Mouse (Mus musculus) bone marrow macrophage, adult 2 months (primary cell): ENCODE measurements around the gene Neurod2. TPM values are rescaled to one million over a fixed set of nuclear protein-coding genes. Genes with fewer than 3 reads are reported as not detected.

Source experiments
- H3K27ac ChIP-seq: 2 replicates; pipeline ENCODE4 v1.5.1; 2012; ENCODE audit warnings: low read depth, low read length; ENCODE audit not compliant: insufficient read depth
- H3K4me1 ChIP-seq: 2 replicates; pipeline ENCODE4 v1.6.1; 2012; ENCODE audit warnings: low read length; ENCODE audit not compliant: control insufficient read depth, insufficient read depth
- H3K4me3 ChIP-seq: 2 replicates; pipeline ENCODE4 v1.5.1; 2012; ENCODE audit warnings: mild to moderate bottlenecking, low read length, moderate library complexity; ENCODE audit not compliant: insufficient read depth
- CTCF ChIP-seq: IDR thresholded peaks from 2 replicates; pipeline ENCODE4 v1.5.1; 2012; ENCODE audit warnings: low read depth, mild to moderate bottlenecking, low read length, moderate library complexity
- POLR2A ChIP-seq: IDR thresholded peaks from 2 replicates; pipeline ENCODE4 v1.6.1; 2012; ENCODE audit warnings: mild to moderate bottlenecking, low read depth, low read length, borderline replicate concordance
- polyA plus RNA-seq: library from polyadenylated mRNA; stranded (reverse); fragments of >200 nt; gene quantifications from 2 replicates; pipeline ENCODE4 v1.2.4, GENCODE M21; 2012; ENCODE audit not compliant: missing spikeins, insufficient read depth, insufficient read length

Neurod2 gene
- polyA plus RNA-seq, 1 experiment, result not detected

- Histone ChIP-seq H3K4me1 (no peaks in the 10 kb centered on the region), H3K27ac (no peak overlapping the region), H3K4me3 (no peak overlapping the region)
- no peak for TF ChIP-seq CTCF
- TF ChIP-seq POLR2A, result no peak
Observed at GRCm38 (mm10) chr11:98319120-98319519, 10.3 kb downstream of the Neurod2 start.

- H3K27ac ChIP-seq, result no peak overlapping the region
- TF ChIP-seq CTCF, result no peak
- no peak for TF ChIP-seq POLR2A
- no peaks in the 10 kb centered on the region for H3K4me1 ChIP-seq
- no peak overlapping the region for H3K4me3 ChIP-seq
Observed at GRCm38 (mm10) chr11:98318421-98319116, 10.9 kb downstream of the Neurod2 start.

GRCm38 (mm10) chr11:98317479-98317878 lies 12.0 kb downstream of the Neurod2 start:
- Histone ChIP-seq H3K4me3 (no peak overlapping the region), H3K27ac (no peak overlapping the region), H3K4me1 (no peaks in the 10 kb centered on the region)
- TF ChIP-seq CTCF (no peak), POLR2A (no peak)

- TF ChIP-seq POLR2A (no peak), CTCF (no peak)
- no peak overlapping the region for H3K27ac ChIP-seq
- H3K4me3 ChIP-seq, result no peak overlapping the region
Observed at GRCm38 (mm10) chr11:98313790-98314323, 15.6 kb downstream of the Neurod2 start.

GRCm38 (mm10) chr11:98298484-98299205 lies 30.8 kb downstream of the Neurod2 start:
- TF ChIP-seq CTCF, result no peak
- TF ChIP-seq POLR2A, result no peak
- Histone ChIP-seq H3K4me1 (no peaks in the 10 kb centered on the region; the same call in 1 of the 2 replicates), H3K4me3 (no peak overlapping the region), H3K27ac (no peak overlapping the region)

More at GRCm38 (mm10) chr11:98313790-98314323, 15.6 kb downstream of the Neurod2 start:
- no peaks in the 10 kb centered on the region for H3K4me1 ChIP-seq

DNA sequence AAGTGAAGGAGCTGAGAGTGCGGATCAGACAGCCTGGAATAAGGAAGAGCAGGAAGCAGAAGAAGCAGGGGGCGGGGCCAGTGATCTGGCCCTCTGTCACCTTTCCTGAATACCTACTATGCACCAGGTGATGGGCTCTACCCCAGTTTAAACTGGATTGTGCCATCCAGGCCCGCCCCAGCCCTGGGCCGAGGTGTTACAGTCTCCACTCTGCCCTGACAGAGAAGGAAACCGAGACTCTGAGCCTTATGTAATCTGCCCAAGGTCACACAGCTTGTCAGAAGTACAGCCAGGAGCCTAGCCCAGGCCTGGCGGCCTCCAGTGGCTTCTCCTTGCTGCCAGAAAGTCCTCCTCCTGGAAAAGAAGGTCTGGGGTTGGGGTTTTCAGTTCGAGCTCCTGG lies 31.7 kb downstream of the Neurod2 start:
- Histone ChIP-seq H3K4me3 (no peak overlapping the region), H3K27ac (no peak overlapping the region), H3K4me1 (no peaks in the 10 kb centered on the region; the same call in 1 of the 2 replicates)
- TF ChIP-seq POLR2A, result no peak
- TF ChIP-seq CTCF, result no peak

- Histone ChIP-seq H3K27ac (no peak overlapping the region), H3K4me1 (no peaks in the 10 kb centered on the region; the same call in 1 of the 2 replicates), H3K4me3 (no peak overlapping the region)
- TF ChIP-seq CTCF (no peak), POLR2A (no peak)
Observed at GRCm38 (mm10) chr11:98296916-98297315, 32.5 kb downstream of the Neurod2 start.

- no peak overlapping the region for H3K4me3 ChIP-seq
- peak; percentile 44 for TF ChIP-seq CTCF
- TF ChIP-seq POLR2A, result no peak
- no peaks in the 10 kb centered on the region; the same call in 1 of the 2 replicates for H3K4me1 ChIP-seq
- H3K27ac ChIP-seq, result no peak overlapping the region
Observed at GRCm38 (mm10) chr11:98296277-98296676, 33.2 kb downstream of the Neurod2 start.

DNA sequence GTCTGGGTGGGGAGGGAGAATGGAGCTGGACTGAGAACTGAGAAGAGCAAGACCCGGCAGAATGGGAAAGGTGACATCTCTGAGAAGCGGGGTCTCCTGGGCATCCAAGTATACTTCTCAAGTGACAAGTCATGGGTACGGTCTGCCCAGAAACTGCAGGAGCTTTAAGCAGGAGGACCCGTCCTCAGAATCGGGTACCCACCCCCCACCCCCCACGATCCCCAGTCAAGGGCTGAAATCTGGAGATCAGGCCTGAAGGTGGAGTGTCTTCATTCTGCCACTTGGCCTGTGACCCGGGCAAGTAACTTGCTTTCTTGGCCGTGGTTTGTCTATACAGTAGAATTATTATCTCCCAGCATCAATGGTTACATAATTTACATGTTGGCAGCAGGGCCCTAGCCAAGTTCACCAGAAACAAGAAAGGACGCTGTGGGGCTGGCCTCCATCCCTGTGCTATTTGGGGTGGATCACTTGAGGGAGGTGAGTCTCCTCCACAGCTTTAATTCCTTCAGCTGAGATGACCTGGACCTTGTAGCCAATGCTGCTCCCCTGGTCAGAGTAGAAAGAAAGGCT lies 34.3 kb downstream of the Neurod2 start:
- H3K4me3 ChIP-seq, result peak overlapping the region; percentile 77
- H3K27ac ChIP-seq, result no peak overlapping the region
- TF ChIP-seq POLR2A (no peak), CTCF (no peak)
- H3K4me1 ChIP-seq, result no peaks in the 10 kb centered on the region; the same call in 1 of the 2 replicates
